Mouse (Mus musculus): ENCODE measurements around the gene Capn2. TPM values are rescaled to one million over a fixed set of nuclear protein-coding genes. Genes with fewer than 3 reads are reported as not detected.

The Capn2 gene
- polyA plus RNA-seq, 1 experiment from 2014 or later = 127 TPM

- H3K27me3 ChIP-seq (ENCODE audit: control insufficient read depth, insufficient read depth, low read length) = no peaks in the 10 kb centered on the region
- H3K9ac ChIP-seq (ENCODE audit: low read length) = no peak overlapping the region
- WGBS = 93% methylated on average over 14 of the region's 14 CpGs
- H3K27ac ChIP-seq (ENCODE audit: low read length) = no peak overlapping the region
- ATAC-seq (ENCODE audit: insufficient read depth, low FRiP score) = no peak
- no peaks in the 10 kb centered on the region for H3K9me3 ChIP-seq (replicated peaks; ENCODE audit: control insufficient read depth, low read length)
- no peak overlapping the region for H3K4me2 ChIP-seq (ENCODE audit: low read depth, low read length)
- H3K36me3 ChIP-seq (ENCODE audit: control insufficient read depth, insufficient read depth, low read length) = peaks cover 29% of the 10 kb centered on the region; the same call in 1 of the 2 replicates
- H3K4me1 ChIP-seq (ENCODE audit: control insufficient read depth, insufficient read depth, low read length) = no peaks in the 10 kb centered on the region
- no peak overlapping the region for H3K4me3 ChIP-seq (replicated peaks; ENCODE audit: low read length)
Observed at GRCm38 (mm10) chr1:182448276-182449035, 69.0 kb downstream of the Capn2 start.

DNA sequence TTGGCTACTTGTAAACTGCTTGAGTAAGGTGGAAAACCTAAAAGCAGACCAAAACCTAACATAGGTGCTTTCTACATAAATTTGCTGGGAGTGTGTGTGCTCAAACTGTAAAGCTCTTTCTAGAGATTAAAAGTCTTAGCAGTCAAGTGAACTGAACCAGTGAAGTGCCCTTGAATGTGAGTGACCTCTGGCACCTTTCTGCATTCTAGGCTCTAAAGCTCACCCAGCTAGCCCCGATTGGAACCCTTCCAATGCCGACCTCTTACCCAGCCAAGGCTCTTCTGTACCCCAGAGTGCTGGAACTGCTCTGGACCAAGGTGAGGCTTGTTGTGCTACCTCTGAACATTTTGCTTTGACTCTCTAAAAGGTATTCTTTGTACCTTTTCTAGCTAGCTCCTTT, 73.3 kb downstream of the Capn2 start:
- H3K36me3 ChIP-seq (ENCODE audit: control insufficient read depth, insufficient read depth, low read length) = peaks cover 39% of the 10 kb centered on the region
- 0 out of 2 replicates have a peak, but pooled peaks cover 3% of the 10 kb centered on the region for H3K4me1 ChIP-seq (ENCODE audit: control insufficient read depth, insufficient read depth, low read length)
- H3K4me3 ChIP-seq (replicated peaks; ENCODE audit: low read length) = no peak overlapping the region
- WGBS = 85% methylated on average over 2 of the region's 2 CpGs
- no peaks in the 10 kb centered on the region for H3K27me3 ChIP-seq (ENCODE audit: control insufficient read depth, insufficient read depth, low read length)
- no peak overlapping the region for H3K9ac ChIP-seq (ENCODE audit: low read length)
- no peak overlapping the region for H3K27ac ChIP-seq (ENCODE audit: low read length)
- no peaks in the 10 kb centered on the region for H3K9me3 ChIP-seq (replicated peaks; ENCODE audit: control insufficient read depth, low read length)
- H3K4me2 ChIP-seq (ENCODE audit: low read depth, low read length) = no peak overlapping the region
- ATAC-seq (ENCODE audit: insufficient read depth, low FRiP score) = no peak

DNA sequence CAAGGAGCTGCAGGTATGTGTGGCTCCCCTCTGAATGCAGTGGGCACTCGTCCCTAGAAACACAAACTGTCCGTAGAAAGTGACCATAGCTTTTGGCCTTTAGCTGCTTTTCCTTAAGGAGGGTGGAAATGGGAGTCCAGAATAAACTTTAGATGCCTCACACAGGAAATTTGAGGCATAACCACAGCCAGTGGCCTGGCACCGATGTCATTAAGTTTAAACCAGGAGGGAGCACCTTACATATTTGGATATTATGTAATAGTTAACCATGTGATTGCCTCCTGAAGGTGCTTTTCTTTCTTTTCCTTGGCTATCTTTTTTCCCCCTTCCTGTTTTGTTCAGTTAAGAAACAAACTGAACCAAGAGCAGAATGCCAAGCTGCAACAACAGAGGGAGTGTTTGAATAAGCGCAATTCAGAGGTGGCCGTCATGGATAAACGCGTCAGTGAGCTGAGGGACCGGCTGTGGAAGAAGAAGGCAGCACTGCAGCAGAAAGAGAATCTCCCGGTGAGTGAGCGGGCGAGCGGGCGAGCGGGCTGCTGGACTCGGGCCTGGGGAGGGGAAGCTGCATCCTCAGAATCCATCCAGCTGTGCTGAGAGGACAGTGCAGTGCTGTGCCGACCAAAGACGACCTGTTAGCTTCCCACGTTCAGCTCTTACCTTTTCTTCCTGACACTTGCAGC, 75.5 kb downstream of the Capn2 start:
- Histone ChIP-seq H3K9ac (ENCODE audit: low read length) (no peak overlapping the region), H3K36me3 (ENCODE audit: control insufficient read depth, insufficient read depth, low read length) (peaks cover 27% of the 10 kb centered on the region), H3K27ac (ENCODE audit: low read length) (no peak overlapping the region), H3K27me3 (ENCODE audit: control insufficient read depth, insufficient read depth, low read length) (no peaks in the 10 kb centered on the region), H3K4me1 (ENCODE audit: control insufficient read depth, insufficient read depth, low read length) (0 out of 2 replicates have a peak, but pooled peaks cover 3% of the 10 kb centered on the region), H3K4me2 (ENCODE audit: low read depth, low read length) (no peak overlapping the region), H3K4me3 (replicated peaks; ENCODE audit: low read length) (no peak overlapping the region), H3K9me3 (replicated peaks; ENCODE audit: control insufficient read depth, low read length) (no peaks in the 10 kb centered on the region)
- WGBS = 87% methylated on average over 18 of the region's 18 CpGs
- ATAC-seq (ENCODE audit: insufficient read depth, low FRiP score) = no peak

GRCm38 (mm10) chr1:182439546-182440222, 77.7 kb downstream of the Capn2 start:
- no peaks in the 10 kb centered on the region for H3K27me3 ChIP-seq (ENCODE audit: control insufficient read depth, insufficient read depth, low read length)
- no peak overlapping the region for H3K4me3 ChIP-seq (replicated peaks; ENCODE audit: low read length)
- no peak overlapping the region for H3K27ac ChIP-seq (ENCODE audit: low read length)
- H3K4me1 ChIP-seq (ENCODE audit: control insufficient read depth, insufficient read depth, low read length) = 0 out of 2 replicates have a peak, but pooled peaks cover 3% of the 10 kb centered on the region
- no peak overlapping the region for H3K9ac ChIP-seq (ENCODE audit: low read length)
- 54% methylated on average over 5 of the region's 5 CpGs for WGBS
- H3K36me3 ChIP-seq (ENCODE audit: control insufficient read depth, insufficient read depth, low read length) = peaks cover 15% of the 10 kb centered on the region
- ATAC-seq (ENCODE audit: insufficient read depth, low FRiP score) = no peak; the same call in 1 of the 2 replicates
- no peak overlapping the region for H3K4me2 ChIP-seq (ENCODE audit: low read depth, low read length)
- H3K9me3 ChIP-seq (replicated peaks; ENCODE audit: control insufficient read depth, low read length) = no peaks in the 10 kb centered on the region

DNA sequence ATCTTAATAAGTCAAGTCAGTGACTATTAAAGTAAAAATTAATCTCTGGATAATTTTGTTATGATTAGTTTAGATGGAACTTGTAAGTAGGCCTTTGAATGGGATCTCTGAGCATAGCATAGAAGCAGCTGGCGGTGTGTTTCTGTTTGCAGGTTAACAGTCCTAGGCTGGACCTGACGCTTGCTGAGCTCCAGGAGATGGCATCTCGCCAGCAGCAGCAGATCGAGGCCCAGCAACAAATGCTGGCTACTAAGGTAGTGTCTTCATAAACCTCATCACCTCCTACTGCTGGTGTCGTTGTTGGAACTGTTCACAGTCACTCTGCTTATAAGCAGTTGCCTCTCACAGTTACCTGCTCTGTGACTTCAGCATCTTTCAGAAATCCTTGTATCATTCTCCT, 80.7 kb downstream of the Capn2 start:
- Histone ChIP-seq H3K9ac (ENCODE audit: low read length) (no peak overlapping the region), H3K9me3 (replicated peaks; ENCODE audit: control insufficient read depth, low read length) (no peaks in the 10 kb centered on the region), H3K4me3 (replicated peaks; ENCODE audit: low read length) (no peak overlapping the region), H3K27ac (ENCODE audit: low read length) (no peak overlapping the region), H3K27me3 (ENCODE audit: control insufficient read depth, insufficient read depth, low read length) (no peaks in the 10 kb centered on the region), H3K4me1 (ENCODE audit: control insufficient read depth, insufficient read depth, low read length) (0 out of 2 replicates have a peak, but pooled peaks cover 3% of the 10 kb centered on the region), H3K4me2 (ENCODE audit: low read depth, low read length) (no peak overlapping the region), H3K36me3 (ENCODE audit: control insufficient read depth, insufficient read depth, low read length) (peaks cover 5% of the 10 kb centered on the region)
- WGBS = 71% methylated on average over 5 of the region's 5 CpGs
- ATAC-seq (ENCODE audit: insufficient read depth, low FRiP score) = no peak

DNA sequence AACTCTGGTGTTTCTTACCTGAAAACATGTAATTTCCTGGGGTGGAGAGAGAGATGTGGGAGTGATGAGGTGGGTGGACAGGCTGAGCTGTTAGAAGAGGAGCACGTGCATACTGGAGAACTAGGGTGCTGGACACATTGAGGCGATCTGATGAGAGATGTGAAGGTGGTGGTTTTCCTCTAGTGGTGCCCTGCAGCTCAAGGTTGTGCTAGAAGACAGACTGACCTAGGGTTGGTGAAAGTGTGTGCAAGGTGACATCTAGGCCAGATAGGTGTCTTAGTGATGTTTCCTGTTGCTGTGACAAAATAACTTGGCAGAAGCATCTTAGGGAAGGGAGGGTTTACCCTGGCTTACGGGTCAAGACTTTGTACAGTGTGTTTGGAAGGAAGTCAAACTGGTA, 85.3 kb downstream of the Capn2 start:
- no peak for ATAC-seq (ENCODE audit: insufficient read depth, low FRiP score)
- no peaks in the 10 kb centered on the region for H3K27me3 ChIP-seq (ENCODE audit: control insufficient read depth, insufficient read depth, low read length)
- H3K9ac ChIP-seq (ENCODE audit: low read length) = no peak overlapping the region
- 91% methylated on average over 3 of the region's 3 CpGs for WGBS
- H3K4me2 ChIP-seq (ENCODE audit: low read depth, low read length) = no peak overlapping the region
- no peaks in the 10 kb centered on the region for H3K9me3 ChIP-seq (replicated peaks; ENCODE audit: control insufficient read depth, low read length)
- H3K4me3 ChIP-seq (replicated peaks; ENCODE audit: low read length) = no peak overlapping the region
- peaks cover 5% of the 10 kb centered on the region; the same call in 1 of the 2 replicates for H3K4me1 ChIP-seq (ENCODE audit: control insufficient read depth, insufficient read depth, low read length)
- no peaks in the 10 kb centered on the region; the same call in 1 of the 2 replicates for H3K36me3 ChIP-seq (ENCODE audit: control insufficient read depth, insufficient read depth, low read length)
- H3K27ac ChIP-seq (ENCODE audit: low read length) = no peak overlapping the region

DNA sequence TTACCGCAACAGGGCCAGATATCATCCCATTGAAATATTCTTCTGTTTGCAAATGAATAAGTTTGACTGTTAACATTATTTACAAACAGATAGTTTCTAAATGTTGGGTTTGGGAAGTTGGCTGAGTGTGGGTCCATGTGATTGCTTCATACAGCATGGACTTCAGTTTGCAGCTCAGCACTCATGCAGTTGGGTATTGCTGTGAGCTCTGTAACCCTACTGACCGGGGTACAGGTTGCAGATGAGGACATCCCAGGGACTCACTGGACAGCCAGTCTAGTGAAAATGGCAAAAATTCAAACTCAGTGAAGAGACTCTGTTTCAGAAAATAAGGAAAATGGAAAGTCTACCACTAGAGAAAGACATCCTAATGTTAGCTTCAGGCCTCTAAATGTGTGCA, 86.7 kb downstream of the Capn2 start:
- Histone ChIP-seq H3K4me2 (ENCODE audit: low read depth, low read length) (no peak overlapping the region), H3K9me3 (replicated peaks; ENCODE audit: control insufficient read depth, low read length) (no peaks in the 10 kb centered on the region), H3K27me3 (ENCODE audit: control insufficient read depth, insufficient read depth, low read length) (no peaks in the 10 kb centered on the region), H3K9ac (ENCODE audit: low read length) (no peak overlapping the region), H3K4me1 (ENCODE audit: control insufficient read depth, insufficient read depth, low read length) (peaks cover 7% of the 10 kb centered on the region; the same call in 1 of the 2 replicates), H3K4me3 (replicated peaks; ENCODE audit: low read length) (no peak overlapping the region), H3K27ac (ENCODE audit: low read length) (no peak overlapping the region), H3K36me3 (ENCODE audit: control insufficient read depth, insufficient read depth, low read length) (no peaks in the 10 kb centered on the region; the same call in 1 of the 2 replicates)
- ATAC-seq (ENCODE audit: insufficient read depth, low FRiP score) = no peak
- 94% methylated on average over 2 of the region's 2 CpGs for WGBS

- no peak for ATAC-seq (ENCODE audit: insufficient read depth, low FRiP score)
- no peaks in the 10 kb centered on the region; the same call in 1 of the 2 replicates for H3K36me3 ChIP-seq (ENCODE audit: control insufficient read depth, insufficient read depth, low read length)
- WGBS = 78% methylated on average over 3 of the region's 3 CpGs
Observed at GRCm38 (mm10) chr1:182429826-182430225, 87.6 kb downstream of the Capn2 start.

DNA sequence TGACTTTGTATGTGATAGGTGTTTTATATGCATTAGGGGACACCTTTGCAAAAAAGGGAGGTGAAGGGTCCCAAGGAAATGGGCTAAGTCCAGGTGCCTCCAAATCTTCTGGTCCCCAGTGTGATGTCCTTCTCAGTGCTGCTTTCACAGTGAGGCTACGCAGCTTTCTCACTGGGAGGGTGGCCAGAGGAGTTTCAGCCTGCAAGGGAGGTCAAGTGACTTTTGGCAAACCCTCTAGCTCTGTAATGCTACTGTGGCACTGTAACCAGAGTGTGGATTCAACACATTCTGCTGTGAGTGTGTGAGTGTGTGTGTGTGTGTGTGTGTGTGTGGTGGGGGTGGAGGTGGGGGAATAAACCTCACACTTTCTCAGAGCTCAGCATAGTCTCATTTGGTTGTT, 90.0 kb downstream of the Capn2 start:
- WGBS = 43% methylated on average over 1 of the region's 1 CpGs
- no peak for ATAC-seq (ENCODE audit: insufficient read depth, low FRiP score)
- no peaks in the 10 kb centered on the region for H3K27me3 ChIP-seq (ENCODE audit: control insufficient read depth, insufficient read depth, low read length)
- H3K9me3 ChIP-seq (replicated peaks; ENCODE audit: control insufficient read depth, low read length) = no peaks in the 10 kb centered on the region
- no peak overlapping the region for H3K4me3 ChIP-seq (replicated peaks; ENCODE audit: low read length)
- H3K36me3 ChIP-seq (ENCODE audit: control insufficient read depth, insufficient read depth, low read length) = no peaks in the 10 kb centered on the region
- H3K27ac ChIP-seq (ENCODE audit: low read length) = no peak overlapping the region
- no peak overlapping the region for H3K4me2 ChIP-seq (ENCODE audit: low read depth, low read length)
- H3K9ac ChIP-seq (ENCODE audit: low read length) = no peak overlapping the region
- peaks cover 7% of the 10 kb centered on the region; the same call in 1 of the 2 replicates for H3K4me1 ChIP-seq (ENCODE audit: control insufficient read depth, insufficient read depth, low read length)

More at GRCm38 (mm10) chr1:182429826-182430225, 87.6 kb downstream of the Capn2 start:
- H3K27ac ChIP-seq (ENCODE audit: low read length) = no peak overlapping the region
- H3K4me2 ChIP-seq (ENCODE audit: low read depth, low read length) = no peak overlapping the region
- no peak overlapping the region for H3K4me3 ChIP-seq (replicated peaks; ENCODE audit: low read length)
- H3K9ac ChIP-seq (ENCODE audit: low read length) = no peak overlapping the region
- H3K4me1 ChIP-seq (ENCODE audit: control insufficient read depth, insufficient read depth, low read length) = peaks cover 7% of the 10 kb centered on the region; the same call in 1 of the 2 replicates
- no peaks in the 10 kb centered on the region for H3K27me3 ChIP-seq (ENCODE audit: control insufficient read depth, insufficient read depth, low read length)
- no peaks in the 10 kb centered on the region for H3K9me3 ChIP-seq (replicated peaks; ENCODE audit: control insufficient read depth, low read length)
